Mouse (Mus musculus) CH12.LX (cell line): ENCODE data around the gene Vapb.

Experiments used
- CTCF ChIP-seq, 2 experiments: IDR thresholded peaks in 1 of 2; conservative IDR thresholded peaks in 1 of 2; 2 replicates each; pipeline ENCODE4 v1.5.1; 2011 to 2012; ENCODE audit warnings: low read depth in 2 of 2, low read length in 2 of 2, improper control_type of control experiment in 1 of 2, inconsistent platforms in 1 of 2, mild to moderate bottlenecking in 1 of 2, moderate library complexity in 1 of 2
- EP300 ChIP-seq: IDR thresholded peaks from 2 replicates; pipeline ENCODE4 v1.6.1; 2011; ENCODE audit warnings: low read length, improper control_type of control experiment
- ETS1 ChIP-seq: conservative IDR thresholded peaks from 2 replicates; pipeline ENCODE4 v1.6.1; 2012; ENCODE audit warnings: low read depth, mild to moderate bottlenecking, inconsistent platforms, low read length, improper control_type of control experiment, moderate library complexity
- MAX ChIP-seq: IDR thresholded peaks from 2 replicates; pipeline ENCODE4 v1.6.1; 2011; ENCODE audit warnings: low read length, improper control_type of control experiment
- POLR2A ChIP-seq: IDR thresholded peaks from 2 replicates; pipeline ENCODE4 v1.6.1; 2011; ENCODE audit warnings: low read depth, mild to moderate bottlenecking, improper control_type of control experiment, low read length

- TF ChIP-seq CTCF (conservative IDR thresholded peaks at IDR 0.05 in 1 of 2, IDR thresholded peaks at IDR 0.05 in 1 of 2; ENCODE audit: low read depth in 2 of 2, low read length in 2 of 2) (no peak), POLR2A (no peak), MAX (no peak), EP300 (no peak), ETS1 (no peak)
These were observed 56.7 kb downstream of the Vapb start for GRCm38 (mm10) chr2:173794018-173794417.
